Mouse (Mus musculus): Measurements from ENCODE around the gene Adamts12. TPM values are rescaled to one million over a fixed set of nuclear protein-coding genes. Genes with fewer than 3 reads are reported as not detected.

Gene Adamts12
- polyA plus RNA-seq, 1 experiment from 2014 or later, result 0.35 TPM

DNA sequence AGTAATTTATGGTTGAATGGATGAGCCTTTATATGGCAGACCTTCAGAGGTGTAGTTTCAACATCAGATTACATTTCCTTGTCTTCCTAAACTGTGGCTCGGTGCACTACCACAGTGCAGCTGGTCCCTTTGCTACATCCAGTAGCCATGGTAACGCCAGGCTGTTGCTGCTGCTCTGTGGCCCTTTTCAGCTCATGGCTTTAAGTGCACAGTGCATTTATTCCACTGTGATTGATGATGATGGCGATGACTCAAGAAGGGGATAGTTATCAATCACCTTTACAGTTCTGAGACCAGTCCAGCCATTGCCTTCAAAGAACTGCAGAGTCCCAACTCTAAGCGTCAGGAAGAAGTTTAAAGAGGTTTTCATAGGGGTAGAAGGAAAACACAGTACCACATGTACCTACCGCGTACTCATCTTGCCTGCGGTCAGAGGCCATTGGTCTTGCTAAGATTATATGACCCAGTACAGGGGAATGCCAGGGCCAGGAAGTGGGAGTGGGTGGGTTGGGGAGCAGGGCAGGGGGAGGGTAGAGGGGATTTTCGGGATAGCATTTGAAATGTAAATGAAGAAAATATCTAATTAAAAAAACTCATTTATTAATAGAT, 18.5 kb downstream of the Adamts12 start:
- Histone ChIP-seq H3K4me2 (no peak overlapping the region), H3K4me3 (replicated peaks) (no peak overlapping the region), H3K36me3 (replicated peaks) (no peaks in the 10 kb centered on the region), H3K27ac (replicated peaks) (no peak overlapping the region), H3K9me3 (replicated peaks) (no peaks in the 10 kb centered on the region), H3K9ac (no peak overlapping the region), H3K4me1 (replicated peaks) (no peaks in the 10 kb centered on the region), H3K27me3 (no peaks in the 10 kb centered on the region)
- WGBS (ENCODE audit: insufficient replicate concordance), result 72% methylated on average over 8 of the region's 8 CpGs
- ATAC-seq (ENCODE audit: insufficient read depth), result no peak

DNA sequence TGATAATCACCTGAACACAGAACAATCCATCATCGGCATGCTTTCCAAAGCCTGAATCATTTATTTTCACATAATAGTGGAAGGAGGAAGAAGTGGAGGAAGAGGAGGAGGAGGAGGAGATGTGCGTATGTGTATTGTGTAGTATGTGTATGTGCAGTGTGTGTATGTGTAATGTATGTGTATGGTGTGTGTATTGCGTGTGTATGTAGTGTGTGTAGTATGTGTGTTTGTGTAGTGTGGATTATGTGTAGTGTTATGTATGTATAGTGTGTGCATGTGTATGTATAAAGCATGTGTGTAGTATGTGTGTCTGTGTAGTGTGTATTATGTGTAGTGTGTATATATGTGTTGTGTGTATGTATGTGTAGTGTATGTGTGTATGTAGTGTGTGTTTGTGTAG, 19.1 kb downstream of the Adamts12 start:
- 67% methylated on average over 3 of the region's 3 CpGs for WGBS (ENCODE audit: insufficient replicate concordance)
- Histone ChIP-seq H3K4me2 (no peak overlapping the region), H3K27me3 (no peaks in the 10 kb centered on the region), H3K27ac (replicated peaks) (no peak overlapping the region), H3K36me3 (replicated peaks) (no peaks in the 10 kb centered on the region), H3K4me3 (replicated peaks) (no peak overlapping the region), H3K4me1 (replicated peaks) (no peaks in the 10 kb centered on the region), H3K9me3 (replicated peaks) (no peaks in the 10 kb centered on the region), H3K9ac (no peak overlapping the region)
- no peak for ATAC-seq (ENCODE audit: insufficient read depth)

GRCm38 (mm10) chr15:11084241-11084992, 19.8 kb downstream of the Adamts12 start:
- ATAC-seq (ENCODE audit: insufficient read depth), result no peak
- Histone ChIP-seq H3K27ac (replicated peaks) (no peak overlapping the region), H3K36me3 (replicated peaks) (no peaks in the 10 kb centered on the region), H3K9me3 (replicated peaks) (no peaks in the 10 kb centered on the region), H3K27me3 (no peaks in the 10 kb centered on the region), H3K9ac (no peak overlapping the region), H3K4me3 (replicated peaks) (no peak overlapping the region), H3K4me2 (no peak overlapping the region), H3K4me1 (replicated peaks) (no peaks in the 10 kb centered on the region)
- 35% methylated on average over 9 of the region's 9 CpGs for WGBS (ENCODE audit: insufficient replicate concordance)

DNA sequence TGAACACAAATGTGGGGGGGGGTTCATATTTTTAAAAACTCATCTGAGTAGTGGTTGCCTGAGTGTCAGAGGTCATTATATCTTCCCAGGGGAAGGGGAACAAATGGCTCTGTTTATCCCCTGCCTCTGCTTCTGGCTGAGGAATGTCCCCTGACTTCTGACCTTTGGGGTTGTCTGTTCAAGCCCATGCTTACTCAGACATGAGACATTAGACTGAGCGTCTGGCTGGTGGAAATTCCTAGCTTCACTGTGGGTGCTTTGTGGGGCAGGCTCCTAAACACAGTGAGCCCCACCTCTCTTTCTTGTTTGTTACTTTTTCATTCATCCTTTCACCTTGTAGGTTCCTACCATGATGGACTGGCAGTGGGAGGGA, 20.4 kb downstream of the Adamts12 start:
- Histone ChIP-seq H3K4me1 (replicated peaks) (no peaks in the 10 kb centered on the region), H3K9ac (no peak overlapping the region), H3K36me3 (replicated peaks) (no peaks in the 10 kb centered on the region), H3K4me2 (no peak overlapping the region), H3K27ac (replicated peaks) (no peak overlapping the region), H3K9me3 (replicated peaks) (no peaks in the 10 kb centered on the region), H3K4me3 (replicated peaks) (no peak overlapping the region), H3K27me3 (no peaks in the 10 kb centered on the region)
- 46% methylated on average over 1 of the region's 1 CpGs for WGBS (ENCODE audit: insufficient replicate concordance)
- no peak for ATAC-seq (ENCODE audit: insufficient read depth)

DNA sequence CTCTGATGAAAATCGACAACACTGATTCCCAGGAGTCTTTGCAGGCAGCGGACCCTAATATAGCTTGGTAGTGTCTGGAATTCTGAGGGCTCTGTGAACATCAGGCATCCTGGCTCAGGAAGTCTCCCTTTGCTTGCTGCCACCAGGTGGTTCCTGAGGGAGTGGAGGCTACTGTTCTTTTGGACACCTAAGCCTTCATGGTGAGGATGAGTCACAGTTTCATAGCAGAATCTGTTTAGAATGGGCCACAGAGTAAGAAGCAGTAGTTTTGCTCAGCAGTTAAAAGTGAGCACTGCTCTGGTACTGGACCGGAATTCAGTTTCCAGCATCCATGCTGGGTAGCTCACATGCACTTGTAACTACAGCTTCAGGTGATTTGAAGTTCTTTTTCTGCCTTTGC, 24.9 kb downstream of the Adamts12 start:
- no peak for ATAC-seq (ENCODE audit: insufficient read depth)
- Histone ChIP-seq H3K4me2 (no peak overlapping the region), H3K9me3 (replicated peaks) (no peaks in the 10 kb centered on the region), H3K9ac (no peak overlapping the region), H3K27ac (replicated peaks) (no peak overlapping the region), H3K27me3 (no peaks in the 10 kb centered on the region), H3K36me3 (replicated peaks) (no peaks in the 10 kb centered on the region), H3K4me1 (replicated peaks) (no peaks in the 10 kb centered on the region), H3K4me3 (replicated peaks) (no peak overlapping the region)
- WGBS (ENCODE audit: insufficient replicate concordance), result 64% methylated on average over 3 of the region's 3 CpGs

- Histone ChIP-seq H3K4me2 (no peak overlapping the region), H3K4me1 (replicated peaks) (no peaks in the 10 kb centered on the region), H3K36me3 (replicated peaks) (no peaks in the 10 kb centered on the region), H3K4me3 (replicated peaks) (no peak overlapping the region), H3K9ac (no peak overlapping the region), H3K27ac (replicated peaks) (no peak overlapping the region), H3K27me3 (no peaks in the 10 kb centered on the region), H3K9me3 (replicated peaks) (no peaks in the 10 kb centered on the region)
- no peak for ATAC-seq (ENCODE audit: insufficient read depth)
- WGBS (ENCODE audit: insufficient replicate concordance), result 43% methylated on average over 3 of the region's 3 CpGs
These were observed 31.0 kb downstream of the Adamts12 start for GRCm38 (mm10) chr15:11095566-11095965.

DNA sequence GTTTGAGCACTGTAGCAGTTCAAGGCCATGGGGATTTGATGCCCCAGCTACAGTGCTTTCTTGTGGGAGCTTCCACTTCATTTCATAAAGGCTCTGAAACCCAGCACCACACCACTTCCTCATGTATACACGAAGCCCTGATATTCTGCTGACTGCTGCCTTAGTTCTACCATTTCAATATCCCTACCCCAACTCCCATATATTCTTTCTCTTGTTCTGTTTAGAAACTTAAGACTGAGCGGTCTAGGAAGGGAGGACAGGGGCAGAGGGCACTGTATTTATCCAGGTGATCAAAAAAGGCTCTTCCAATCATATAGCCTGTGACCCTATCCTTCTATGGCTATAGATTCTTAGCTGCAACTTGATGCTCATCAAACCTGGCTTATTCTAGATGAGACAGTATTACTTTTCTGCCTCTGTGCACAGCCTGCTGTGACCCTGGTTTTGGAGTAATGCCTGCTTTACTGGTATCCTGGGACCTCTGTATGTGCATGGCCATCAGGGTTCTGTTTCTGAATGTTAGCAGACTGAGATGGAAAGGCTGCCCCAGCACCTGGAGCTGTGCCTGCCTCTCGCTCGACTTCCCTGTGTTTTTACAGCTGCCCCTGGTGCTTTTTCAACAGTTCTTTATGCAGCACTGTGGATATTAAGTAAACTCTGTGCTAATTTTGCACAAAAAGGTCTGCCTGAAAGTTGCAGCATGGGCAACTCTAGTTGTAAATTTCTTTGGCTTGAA, 33.5 kb downstream of the Adamts12 start:
- Histone ChIP-seq H3K9ac (no peak overlapping the region), H3K4me3 (replicated peaks) (no peak overlapping the region), H3K27ac (replicated peaks) (no peak overlapping the region), H3K36me3 (replicated peaks) (no peaks in the 10 kb centered on the region), H3K4me1 (replicated peaks) (no peaks in the 10 kb centered on the region), H3K4me2 (no peak overlapping the region), H3K27me3 (no peaks in the 10 kb centered on the region), H3K9me3 (replicated peaks) (no peaks in the 10 kb centered on the region)
- WGBS (ENCODE audit: insufficient replicate concordance), result 54% methylated on average over 4 of the region's 4 CpGs
- no peak for ATAC-seq (ENCODE audit: insufficient read depth)

DNA sequence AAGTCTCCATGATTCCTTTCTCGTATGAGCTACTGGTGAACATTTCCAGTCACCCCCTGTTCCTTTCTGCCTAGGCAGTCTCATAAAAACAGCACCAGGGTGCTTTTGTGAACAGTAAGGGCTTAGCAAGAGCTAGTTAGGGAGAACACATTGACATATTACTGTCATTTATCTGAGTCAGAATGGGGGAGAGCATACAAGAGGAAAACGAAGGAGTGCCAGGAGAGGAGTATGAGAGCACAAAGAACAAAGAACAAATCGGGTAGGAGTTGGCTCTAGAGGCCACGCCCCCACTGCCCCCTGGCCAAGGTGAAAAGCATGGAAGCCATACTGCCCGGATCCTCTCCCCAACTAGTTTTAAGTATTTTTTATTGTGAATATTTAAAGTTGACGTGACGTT, 34.4 kb downstream of the Adamts12 start:
- Histone ChIP-seq H3K27ac (replicated peaks) (no peak overlapping the region), H3K9ac (no peak overlapping the region), H3K27me3 (no peaks in the 10 kb centered on the region), H3K9me3 (replicated peaks) (no peaks in the 10 kb centered on the region), H3K4me1 (replicated peaks) (no peaks in the 10 kb centered on the region), H3K4me3 (replicated peaks) (no peak overlapping the region), H3K36me3 (replicated peaks) (no peaks in the 10 kb centered on the region), H3K4me2 (no peak overlapping the region)
- WGBS (ENCODE audit: insufficient replicate concordance), result 54% methylated on average over 7 of the region's 7 CpGs
- ATAC-seq (ENCODE audit: insufficient read depth), result no peak

DNA sequence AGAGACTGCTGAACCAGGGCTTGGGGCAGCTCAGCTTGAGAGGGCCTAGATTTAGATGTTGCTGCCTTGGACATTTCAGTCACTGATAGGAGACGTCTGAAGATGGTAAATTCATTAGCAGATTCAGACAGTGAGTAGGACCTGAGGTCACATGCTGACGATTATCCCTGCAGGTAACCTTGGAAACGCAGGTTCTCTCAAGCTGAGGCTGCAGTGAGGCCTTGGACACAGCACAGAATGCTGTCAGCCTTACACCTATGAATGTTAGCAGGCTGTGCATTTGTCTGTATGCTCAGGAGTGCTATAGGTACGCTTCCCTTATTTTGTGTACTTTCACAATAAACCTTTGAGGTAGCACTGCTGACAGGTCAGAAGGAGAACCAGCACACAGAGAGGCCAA, 36.3 kb downstream of the Adamts12 start:
- no peaks in the 10 kb centered on the region for H3K36me3 ChIP-seq (replicated peaks)
- H3K9me3 ChIP-seq (replicated peaks), result no peaks in the 10 kb centered on the region
- H3K4me3 ChIP-seq (replicated peaks), result no peak overlapping the region
- no peak overlapping the region for H3K27ac ChIP-seq (replicated peaks)
- no peak for ATAC-seq (ENCODE audit: insufficient read depth)
- H3K27me3 ChIP-seq, result no peaks in the 10 kb centered on the region
- H3K4me2 ChIP-seq, result no peak overlapping the region
- no peaks in the 10 kb centered on the region for H3K4me1 ChIP-seq (replicated peaks)
- H3K9ac ChIP-seq, result no peak overlapping the region
- WGBS (ENCODE audit: insufficient replicate concordance), result 55% methylated on average over 4 of the region's 4 CpGs

GRCm38 (mm10) chr15:11105101-11105500, 40.5 kb downstream of the Adamts12 start:
- Histone ChIP-seq H3K27me3 (no peaks in the 10 kb centered on the region), H3K9ac (no peak overlapping the region), H3K9me3 (replicated peaks) (no peaks in the 10 kb centered on the region), H3K4me1 (replicated peaks) (no peaks in the 10 kb centered on the region), H3K4me2 (no peak overlapping the region), H3K4me3 (replicated peaks) (no peak overlapping the region), H3K27ac (replicated peaks) (no peak overlapping the region), H3K36me3 (replicated peaks) (no peaks in the 10 kb centered on the region)
- ATAC-seq (ENCODE audit: insufficient read depth), result no peak
- WGBS (ENCODE audit: insufficient replicate concordance), result 51% methylated on average over 2 of the region's 2 CpGs

GRCm38 (mm10) chr15:11107376-11107775, 42.8 kb downstream of the Adamts12 start:
- H3K4me2 ChIP-seq, result no peak overlapping the region
- no peaks in the 10 kb centered on the region for H3K9me3 ChIP-seq (replicated peaks)
- no peaks in the 10 kb centered on the region for H3K36me3 ChIP-seq (replicated peaks)
- no peak for ATAC-seq (ENCODE audit: insufficient read depth)
- H3K4me1 ChIP-seq (replicated peaks), result no peaks in the 10 kb centered on the region
- no peak overlapping the region for H3K9ac ChIP-seq
- WGBS (ENCODE audit: insufficient replicate concordance), result 42% methylated on average over 5 of the region's 5 CpGs
- no peak overlapping the region for H3K4me3 ChIP-seq (replicated peaks)
- no peaks in the 10 kb centered on the region for H3K27me3 ChIP-seq
- no peak overlapping the region for H3K27ac ChIP-seq (replicated peaks)
